Mouse (Mus musculus) C2C12 (cell line): ENCODE data around the gene Ralgds.

Source experiments
- CTCF ChIP-seq: IDR thresholded peaks from one replicate; pipeline ENCODE4 v1.5.1; 2011; ENCODE audit not compliant: control insufficient read depth, insufficient read depth, insufficient read length
- MAX ChIP-seq: IDR thresholded peaks from one replicate; pipeline ENCODE4 v1.6.1; 2011; ENCODE audit warnings: mild to moderate bottlenecking, control low read depth
- MYOG ChIP-seq: IDR thresholded peaks from one replicate; pipeline ENCODE4 v1.6.1; 2011; ENCODE audit not compliant: control insufficient read depth, insufficient read length; ENCODE audit errors: extremely low read depth

GRCm38 (mm10) chr2:28528354-28528730, 15.4 kb downstream of the Ralgds start:
- no peak for TF ChIP-seq CTCF
- TF ChIP-seq MYOG = no peak
- no peak for TF ChIP-seq MAX
